In the genomic region with DNA sequence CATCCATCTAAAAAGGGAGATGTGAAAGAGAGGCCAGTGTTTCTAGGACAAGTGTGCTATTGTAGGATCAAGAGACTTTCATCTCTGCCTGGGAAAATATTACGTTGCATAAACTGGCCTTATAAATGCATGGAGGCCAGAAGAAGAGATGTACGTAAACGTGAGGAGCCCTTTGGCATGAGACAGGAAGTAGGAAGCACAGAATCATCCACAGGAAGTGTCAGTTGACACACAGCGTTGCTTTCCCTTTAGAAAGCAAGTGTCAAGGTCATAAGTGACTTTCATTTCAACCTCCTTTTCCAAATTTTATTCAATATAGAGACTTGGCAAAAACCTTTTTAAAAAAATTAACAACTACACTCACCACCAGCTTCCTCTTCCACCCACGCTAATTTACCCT, we compare ENCODE assay signal across 29 mouse cellular contexts.
DNase-seq lines count a peak whose midpoint lies in the region; ATAC-seq and TF ChIP-seq lines count a peak whose summit lies in the region.
"Had no signal": no experiment of that assay in that cellular context is flagged by ENCODE, and none has a peak within 500 bp of the region (broad histone marks: within the 10 kb centered on the region; RNA-seq: fewer than 3 reads in every experiment).

No protein-coding gene starts in this region.

- no peak overlapping the region for H3K9ac ChIP-seq in liver, postnatal 0 days (replicated peaks)
- H3K9ac ChIP-seq: embryonic facial prominence, embryonic 12.5 days; forebrain, embryonic 15.5 days; heart, embryonic 13.5 days; hindbrain, embryonic 15.5 days; intestine, embryonic 15.5 days; liver, embryonic 14.5 days; lung, embryonic 14.5 days; neural tube, embryonic 15.5 days had no signal

- no peak for DNase-seq in frontal cortex, adult 2 months (ENCODE audit: extremely low spot score in 1 of 2, low spot score in 1 of 2)
- peak; percentile 10 for DNase-seq in thymus, postnatal 0 days (ENCODE audit: low spot score)
- no peak for DNase-seq in thymus, postnatal 10 days (ENCODE audit: low spot score in 2 of 2)
- no peak for DNase-seq in liver, postnatal 0 days
- no peak for DNase-seq in kidney, adult 8-10 months
- DNase-seq: adrenal gland, postnatal 14 days; cerebellum, adult 11 months; cerebellum, adult 9-11 months; embryo, embryonic 11 days; heart, postnatal 14 days; kidney, adult 9 months; kidney, postnatal 14 days; layer of hippocampus, adult 9-11 months; liver; lung, embryonic 14.5 days; lung, postnatal 36 days; midbrain, embryonic 14.5 days; spleen, adult 18-20 months had no signal

- H3K36me3 ChIP-seq in liver, postnatal 0 days (replicated peaks; ENCODE audit: insufficient read depth, low read length) = no peaks in the 10 kb centered on the region
- H3K36me3 ChIP-seq: embryonic facial prominence, embryonic 12.5 days; forebrain, embryonic 10.5 days; forebrain, embryonic 15.5 days; heart, embryonic 13.5 days; hindbrain, embryonic 10.5 days; hindbrain, embryonic 15.5 days; intestine, embryonic 15.5 days; neural tube, embryonic 15.5 days had no signal

- 36% methylated on average over 5 of the region's 5 CpGs for WGBS in liver, postnatal 0 days (ENCODE audit: insufficient replicate concordance)

- H3K27ac ChIP-seq in liver, postnatal 0 days (ENCODE audit: low read depth) = no peak overlapping the region
- H3K27ac ChIP-seq: embryonic facial prominence, embryonic 12.5 days; forebrain, embryonic 10.5 days; forebrain, embryonic 15.5 days; heart, embryonic 13.5 days; hindbrain, embryonic 10.5 days; hindbrain, embryonic 15.5 days; intestine, embryonic 15.5 days; liver, embryonic 14.5 days; neural tube, embryonic 15.5 days had no signal

- TF ChIP-seq EP300 in liver, postnatal 0 days (IDR thresholded peaks at IDR 0.05; ENCODE audit: low read depth) = no peak

- no peaks in the 10 kb centered on the region for H3K4me1 ChIP-seq in liver, postnatal 0 days (ENCODE audit: insufficient read depth)
- H3K4me1 ChIP-seq: embryonic facial prominence, embryonic 12.5 days; forebrain, embryonic 15.5 days; intestine, embryonic 15.5 days; neural tube, embryonic 15.5 days had no signal

- ATAC-seq in frontal cortex, adult (ENCODE audit: low TSS enrichment) = peak; percentile 64
- ATAC-seq in megakaryocyte, adult 5-6 weeks (ENCODE audit: poor library complexity, severe bottlenecking) = 0 out of 2 replicates have a peak, but pooled peaks have one; percentile 33
- ATAC-seq in liver, postnatal 0 days = no peak
- ATAC-seq: forebrain, embryonic 15.5 days; intestine, embryonic 15.5 days had no signal

- no peak for TF ChIP-seq CTCF in liver, postnatal 0 days (IDR thresholded peaks at IDR 0.05; ENCODE audit: low read depth)

- H3K4me3 ChIP-seq in liver, postnatal 0 days (ENCODE audit: low read depth, low read length) = no peak overlapping the region
- H3K4me3 ChIP-seq: embryonic facial prominence, embryonic 12.5 days; forebrain, embryonic 10.5 days; forebrain, embryonic 15.5 days; heart, embryonic 13.5 days; hindbrain, embryonic 10.5 days; hindbrain, embryonic 15.5 days; intestine, embryonic 15.5 days; neural tube, embryonic 15.5 days had no signal

- H3K27me3 ChIP-seq in liver, postnatal 0 days (ENCODE audit: insufficient read depth, low read length) = no peaks in the 10 kb centered on the region
- H3K27me3 ChIP-seq: embryonic facial prominence, embryonic 12.5 days; forebrain, embryonic 15.5 days; hindbrain, embryonic 15.5 days; intestine, embryonic 15.5 days; neural tube, embryonic 15.5 days had no signal

- H3K9me3 ChIP-seq in liver, postnatal 0 days (ENCODE audit: low read length) = no peaks in the 10 kb centered on the region
- H3K9me3 ChIP-seq: embryonic facial prominence, embryonic 12.5 days; forebrain, embryonic 10.5 days; forebrain, embryonic 15.5 days; heart, embryonic 13.5 days; hindbrain, embryonic 10.5 days; hindbrain, embryonic 15.5 days; intestine, embryonic 15.5 days; neural tube, embryonic 15.5 days had no signal

- no peak overlapping the region for H3K4me2 ChIP-seq in liver, postnatal 0 days (ENCODE audit: low read depth, low read length)
- H3K4me2 ChIP-seq: embryonic facial prominence, embryonic 12.5 days; forebrain, embryonic 15.5 days; heart, embryonic 13.5 days; hindbrain, embryonic 15.5 days; intestine, embryonic 15.5 days; lung, embryonic 14.5 days; neural tube, embryonic 15.5 days had no signal
